Mouse (Mus musculus): ENCODE data around the gene Fus.

The Fus gene

GRCm38 (mm10) chr7:128003098-128003497, 35.8 kb downstream of the Fus start:
- in situ Hi-C loops (cut with MboI; ENCODE audit: unreplicated experiment in 2 of 2): loop anchor here in 1 of 2 experiments (25.0 kb wide), 1 partner anchor 709 kb away; no protein-coding TSS in a partner anchor

- in situ Hi-C loops (cut with MboI; ENCODE audit: unreplicated experiment in 2 of 2): loop anchor here in 1 of 2 experiments (25.0 kb wide), 1 partner anchor 709 kb away; no protein-coding TSS in a partner anchor
Measured at GRCm38 (mm10) chr7:128003688-128004087, 36.4 kb downstream of the Fus start, which contains the start of gene Trim72. Gene Trim72 (plus strand): TSS chr7:128003949.

- in situ Hi-C loops (cut with MboI; ENCODE audit: unreplicated experiment in 2 of 2): loop anchor here in 1 of 2 experiments (25.0 kb wide), 1 partner anchor 708 kb away; no protein-coding TSS in a partner anchor
Measured at GRCm38 (mm10) chr7:128004150-128004486, 36.9 kb downstream of the Fus start.

- in situ Hi-C loops (cut with MboI; ENCODE audit: unreplicated experiment in 2 of 2): loop anchor here in 1 of 2 experiments (25.0 kb wide), 1 partner anchor 708 kb away; no protein-coding TSS in a partner anchor
Measured at GRCm38 (mm10) chr7:128004487-128005362, 37.5 kb downstream of the Fus start.

GRCm38 (mm10) chr7:128006193-128006592, 38.9 kb downstream of the Fus start:
- in situ Hi-C loops (cut with MboI; ENCODE audit: unreplicated experiment in 2 of 2): loop anchor here in 1 of 2 experiments (25.0 kb wide), 1 partner anchor 706 kb away; no protein-coding TSS in a partner anchor

GRCm38 (mm10) chr7:128009715-128010340, 42.6 kb downstream of the Fus start:
- in situ Hi-C loops (cut with MboI; ENCODE audit: unreplicated experiment in 2 of 2): loop anchor here in 1 of 2 experiments (25.0 kb wide), 1 partner anchor 702 kb away; no protein-coding TSS in a partner anchor

GRCm38 (mm10) chr7:128012136-128012780, 45.0 kb downstream of the Fus start:
- in situ Hi-C loops (cut with MboI; ENCODE audit: unreplicated experiment in 2 of 2): loop anchor here in 1 of 2 experiments (25.0 kb wide), 1 partner anchor 700 kb away; no protein-coding TSS in a partner anchor

GRCm38 (mm10) chr7:128013116-128013515, 45.9 kb downstream of the Fus start:
- in situ Hi-C loops (cut with MboI; ENCODE audit: unreplicated experiment in 2 of 2): loop anchor here in 1 of 2 experiments (25.0 kb wide), 1 partner anchor 699 kb away; no protein-coding TSS in a partner anchor

- in situ Hi-C loops (cut with MboI; ENCODE audit: unreplicated experiment in 2 of 2): loop anchor here in 1 of 2 experiments (25.0 kb wide), 1 partner anchor 696 kb away; no protein-coding TSS in a partner anchor
Measured at GRCm38 (mm10) chr7:128016134-128016533, 48.9 kb downstream of the Fus start.

GRCm38 (mm10) chr7:128016650-128017049, 49.4 kb downstream of the Fus start:
- in situ Hi-C loops (cut with MboI; ENCODE audit: unreplicated experiment in 2 of 2): loop anchor here in 1 of 2 experiments (25.0 kb wide), 1 partner anchor 696 kb away; no protein-coding TSS in a partner anchor

- in situ Hi-C loops (cut with MboI; ENCODE audit: unreplicated experiment in 2 of 2): loop anchor here in 1 of 2 experiments (25.0 kb wide), 1 partner anchor 694 kb away; no protein-coding TSS in a partner anchor
Measured at GRCm38 (mm10) chr7:128018275-128018674, 51.0 kb downstream of the Fus start.

- in situ Hi-C loops (cut with MboI; ENCODE audit: unreplicated experiment in 2 of 2): loop anchor here in 1 of 2 experiments (25.0 kb wide), 1 partner anchor 693 kb away; no protein-coding TSS in a partner anchor
Measured at GRCm38 (mm10) chr7:128019187-128019586, 51.9 kb downstream of the Fus start.

- in situ Hi-C loops (cut with MboI; ENCODE audit: unreplicated experiment in 2 of 2): loop anchor here in 1 of 2 experiments (25.0 kb wide), 1 partner anchor 689 kb away; no protein-coding TSS in a partner anchor
Measured at GRCm38 (mm10) chr7:128022974-128023373, 55.7 kb downstream of the Fus start.

GRCm38 (mm10) chr7:128023565-128023964, 56.3 kb downstream of the Fus start:
- in situ Hi-C loops (cut with MboI; ENCODE audit: unreplicated experiment in 2 of 2): loop anchor here in 1 of 2 experiments (25.0 kb wide), 1 partner anchor 689 kb away; no protein-coding TSS in a partner anchor

GRCm38 (mm10) chr7:128024364-128024763, 57.1 kb downstream of the Fus start:
- in situ Hi-C loops (cut with MboI; ENCODE audit: unreplicated experiment in 2 of 2): loop anchor here in 1 of 2 experiments (25.0 kb wide), 1 partner anchor 688 kb away; no protein-coding TSS in a partner anchor

- in situ Hi-C loops (cut with MboI; ENCODE audit: unreplicated experiment in 2 of 2): loop anchor here in 1 of 2 experiments (25.0 kb wide), 1 partner anchor 687 kb away; no protein-coding TSS in a partner anchor
Measured at GRCm38 (mm10) chr7:128024932-128025331, 57.7 kb downstream of the Fus start.

- in situ Hi-C loops (cut with MboI; ENCODE audit: unreplicated experiment in 2 of 2): no loop called here
Measured at GRCm38 (mm10) chr7:128025381-128025780, 58.1 kb downstream of the Fus start.

- in situ Hi-C loops (cut with MboI; ENCODE audit: unreplicated experiment in 2 of 2): no loop called here
Measured at GRCm38 (mm10) chr7:128031403-128031976, 64.2 kb downstream of the Fus start.

- in situ Hi-C loops (cut with MboI; ENCODE audit: unreplicated experiment in 2 of 2): no loop called here
Measured at GRCm38 (mm10) chr7:128032290-128032988, 65.2 kb downstream of the Fus start.

Measured in v-Abl transformed pro-B cells (cell line).